Mouse (Mus musculus): Measurements from ENCODE around the gene Tspo2. TPM values are rescaled to one million over a fixed set of nuclear protein-coding genes. Genes with fewer than 3 reads are reported as not detected.

Tspo2 gene
- polyA plus RNA-seq, 1 experiment from 2014 or later = 1.8 TPM

DNA sequence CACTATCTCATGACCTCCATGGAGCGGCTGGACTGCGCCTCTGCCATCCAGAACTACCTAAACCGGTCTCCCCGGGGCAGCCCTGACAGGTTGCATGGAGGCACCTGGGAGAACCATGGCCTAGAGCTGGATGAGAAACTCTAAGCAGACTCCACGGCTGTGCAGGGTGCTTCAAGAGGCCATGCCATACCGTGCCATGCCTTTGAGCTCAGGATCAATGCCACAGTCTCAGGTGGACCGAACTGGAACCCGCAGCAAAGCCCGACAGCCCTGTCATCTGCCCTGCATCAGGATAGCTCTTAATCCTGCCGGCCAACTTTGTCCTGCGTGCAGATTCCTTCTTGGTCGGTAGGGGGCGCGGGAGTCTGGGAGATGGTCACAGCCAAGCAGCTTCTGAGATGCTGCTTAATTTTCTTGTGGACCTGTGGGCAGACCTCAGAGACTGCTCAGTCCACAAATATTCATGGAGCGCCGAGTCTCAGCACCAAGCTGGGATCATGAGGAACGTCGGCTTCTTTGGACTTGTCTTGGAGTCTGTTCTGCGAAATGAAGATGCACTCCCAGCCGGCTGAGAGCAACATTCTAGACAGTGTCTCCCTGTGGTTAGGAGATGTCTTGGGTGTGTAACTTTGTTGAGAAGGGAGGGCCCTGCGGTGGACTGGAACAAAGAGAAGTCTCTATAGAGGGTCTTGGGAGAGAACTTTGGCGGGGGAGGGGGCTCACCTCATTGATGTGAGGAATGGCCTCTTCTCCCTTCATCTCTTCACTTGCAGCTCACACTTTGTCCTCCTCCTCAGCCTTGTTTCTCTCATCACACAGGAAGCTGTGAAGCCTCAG is 16.3 kb upstream of the Tspo2 start:
- Histone ChIP-seq H3K36me3 (no peaks in the 10 kb centered on the region), H3K9ac (replicated peaks) (no peak overlapping the region), H3K4me3 (peak overlapping the region; percentile 12; the same call in 1 of the 2 replicates), H3K27ac (replicated peaks) (no peak overlapping the region), H3K27me3 (peaks cover 16% of the 10 kb centered on the region), H3K9me3 (0 out of 2 replicates have a peak, but pooled peaks cover 2% of the 10 kb centered on the region), H3K4me2 (replicated peaks) (peak overlapping the region; percentile 41), H3K4me1 (peaks cover 5% of the 10 kb centered on the region; the same call in 1 of the 2 replicates)
- 13% methylated on average over 22 of the region's 22 CpGs for WGBS
- peak; percentile 80 for ATAC-seq (ENCODE audit: low FRiP score, low read depth)

DNA sequence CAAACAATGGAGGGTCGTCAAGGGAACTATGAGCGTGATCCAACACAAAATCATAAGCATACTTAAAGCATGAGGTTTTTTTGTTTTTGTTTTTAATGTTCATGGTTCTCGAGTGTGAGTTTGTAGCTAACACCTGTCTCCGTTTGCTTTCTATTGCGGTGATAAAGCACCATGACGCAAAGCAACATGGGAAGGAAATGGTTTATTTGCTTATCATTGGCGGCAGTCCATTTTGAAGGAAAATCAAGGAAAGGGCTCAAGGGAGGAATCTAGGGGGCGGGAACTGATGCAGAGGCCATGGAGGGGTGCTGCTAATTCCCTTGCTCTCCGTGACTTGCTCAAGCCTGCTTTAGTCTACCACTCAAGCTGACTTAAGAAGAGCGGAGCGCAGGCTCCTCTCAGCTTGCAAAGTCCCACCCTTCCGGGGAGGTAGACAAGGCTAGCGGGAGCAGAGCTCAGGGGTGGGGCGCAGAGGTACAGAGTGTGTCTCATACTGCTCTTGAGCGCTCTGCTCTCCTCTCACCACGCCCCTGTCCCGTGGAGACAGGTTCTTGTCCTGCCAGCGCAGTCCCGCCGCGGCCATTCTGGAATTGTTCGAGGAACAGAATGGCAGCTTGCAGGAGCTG is 15.6 kb upstream of the Tspo2 start:
- no peaks in the 10 kb centered on the region for H3K36me3 ChIP-seq
- H3K4me2 ChIP-seq (replicated peaks) = peak overlapping the region; percentile 41
- H3K9me3 ChIP-seq = 0 out of 2 replicates have a peak, but pooled peaks cover 2% of the 10 kb centered on the region
- no peak overlapping the region for H3K27ac ChIP-seq (replicated peaks)
- peaks cover 5% of the 10 kb centered on the region; the same call in 1 of the 2 replicates for H3K4me1 ChIP-seq
- 36% methylated on average over 22 of the region's 22 CpGs for WGBS
- peak overlapping the region; percentile 12; the same call in 1 of the 2 replicates for H3K4me3 ChIP-seq
- no peak overlapping the region for H3K9ac ChIP-seq (replicated peaks)
- peaks cover 16% of the 10 kb centered on the region for H3K27me3 ChIP-seq
- ATAC-seq (ENCODE audit: low FRiP score, low read depth) = 0 out of 2 replicates have a peak, but pooled peaks have one; percentile 12

DNA sequence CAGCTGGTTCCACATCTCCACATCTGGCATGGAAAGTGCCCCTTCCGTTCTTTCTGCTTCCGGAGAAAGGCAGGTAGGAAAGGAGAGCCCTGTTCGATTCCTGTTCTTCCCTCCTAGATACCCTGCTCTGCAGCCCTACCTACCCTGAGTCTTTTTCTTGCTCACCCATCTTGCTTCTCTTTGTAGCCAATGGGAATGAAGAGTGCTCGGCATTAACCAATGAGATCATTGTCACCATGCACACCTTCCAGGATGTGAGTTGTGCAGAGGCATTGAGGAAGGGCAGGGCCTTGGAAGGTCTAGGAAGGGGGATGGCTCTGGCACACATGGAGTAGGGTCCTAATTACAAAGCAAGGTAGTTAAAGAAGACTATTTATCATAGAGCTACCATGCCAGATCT is 12.1 kb upstream of the Tspo2 start:
- Histone ChIP-seq H3K9ac (replicated peaks) (no peak overlapping the region), H3K27me3 (peaks cover 16% of the 10 kb centered on the region), H3K36me3 (no peaks in the 10 kb centered on the region), H3K4me3 (no peak overlapping the region), H3K9me3 (no peaks in the 10 kb centered on the region), H3K4me2 (replicated peaks) (no peak overlapping the region), H3K4me1 (peaks cover 5% of the 10 kb centered on the region; the same call in 1 of the 2 replicates), H3K27ac (replicated peaks) (no peak overlapping the region)
- no peak for ATAC-seq (ENCODE audit: low FRiP score, low read depth)
- 96% methylated on average over 4 of the region's 4 CpGs for WGBS

DNA sequence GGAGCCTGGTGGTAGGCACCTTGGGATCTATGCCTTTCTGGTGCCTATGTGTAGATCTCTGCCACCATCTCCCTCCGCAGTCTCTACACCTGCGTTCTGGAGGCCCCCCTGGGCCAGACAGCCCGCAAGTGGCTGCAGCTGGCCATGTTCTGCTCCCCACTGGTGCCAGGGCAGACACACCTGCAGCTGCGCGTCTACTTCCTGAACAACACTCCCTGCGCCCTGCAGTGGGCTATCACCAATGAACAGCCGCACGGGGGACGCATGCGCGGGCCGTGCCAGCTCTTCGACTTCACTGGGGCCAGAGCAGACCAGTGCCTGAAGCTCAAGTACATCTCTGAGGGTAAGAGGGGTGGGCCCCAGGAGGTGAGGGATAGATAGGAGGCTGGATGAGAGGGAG is 10.8 kb upstream of the Tspo2 start:
- Histone ChIP-seq H3K36me3 (no peaks in the 10 kb centered on the region), H3K4me3 (no peak overlapping the region), H3K4me2 (replicated peaks) (no peak overlapping the region), H3K4me1 (0 out of 2 replicates have a peak, but pooled peaks cover 1% of the 10 kb centered on the region), H3K9ac (replicated peaks) (no peak overlapping the region), H3K27ac (replicated peaks) (no peak overlapping the region), H3K9me3 (no peaks in the 10 kb centered on the region), H3K27me3 (peaks cover 12% of the 10 kb centered on the region)
- no peak for ATAC-seq (ENCODE audit: low FRiP score, low read depth)
- WGBS = 94% methylated on average over 13 of the region's 13 CpGs

DNA sequence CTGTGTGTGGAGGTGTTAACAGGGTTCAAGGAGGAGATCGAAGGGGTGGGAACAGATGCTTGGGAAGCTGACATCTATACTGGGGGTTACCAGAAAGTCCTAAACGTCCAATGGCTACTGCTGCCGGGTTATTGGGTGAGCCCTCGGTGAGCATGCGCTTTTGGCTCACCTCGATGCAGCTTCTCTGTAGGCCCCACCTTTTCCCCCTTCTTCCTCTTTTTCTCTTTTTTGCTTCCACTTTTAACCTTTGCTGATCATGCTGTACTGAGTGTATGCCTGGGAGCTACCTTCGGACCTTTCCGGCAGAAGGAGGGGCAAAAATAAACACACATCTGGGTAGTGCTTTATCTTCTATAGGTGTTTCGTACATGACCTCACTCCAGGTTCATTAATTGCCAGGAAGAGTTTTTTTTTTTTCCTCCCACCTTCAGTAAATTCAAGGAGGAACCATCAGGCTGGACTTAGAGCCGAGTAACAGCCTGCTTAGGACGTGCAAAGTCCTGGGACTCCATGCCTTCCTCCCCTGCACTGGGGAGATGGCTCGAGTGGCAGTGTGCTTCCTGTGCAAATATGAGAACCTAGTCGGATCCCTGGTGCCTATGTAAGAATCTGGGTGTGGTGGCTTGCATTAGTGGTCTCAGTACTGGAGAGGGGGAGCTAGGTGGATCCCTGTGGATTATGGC is 6.8 kb upstream of the Tspo2 start:
- H3K27me3 ChIP-seq = no peaks in the 10 kb centered on the region
- no peak for ATAC-seq (ENCODE audit: low FRiP score, low read depth)
- H3K9me3 ChIP-seq = no peaks in the 10 kb centered on the region
- H3K4me3 ChIP-seq = no peak overlapping the region
- H3K4me2 ChIP-seq (replicated peaks) = no peak overlapping the region
- no peaks in the 10 kb centered on the region for H3K4me1 ChIP-seq
- no peaks in the 10 kb centered on the region for H3K36me3 ChIP-seq
- WGBS = 83% methylated on average over 13 of the region's 13 CpGs
- H3K27ac ChIP-seq (replicated peaks) = no peak overlapping the region
- no peak overlapping the region for H3K9ac ChIP-seq (replicated peaks)

DNA sequence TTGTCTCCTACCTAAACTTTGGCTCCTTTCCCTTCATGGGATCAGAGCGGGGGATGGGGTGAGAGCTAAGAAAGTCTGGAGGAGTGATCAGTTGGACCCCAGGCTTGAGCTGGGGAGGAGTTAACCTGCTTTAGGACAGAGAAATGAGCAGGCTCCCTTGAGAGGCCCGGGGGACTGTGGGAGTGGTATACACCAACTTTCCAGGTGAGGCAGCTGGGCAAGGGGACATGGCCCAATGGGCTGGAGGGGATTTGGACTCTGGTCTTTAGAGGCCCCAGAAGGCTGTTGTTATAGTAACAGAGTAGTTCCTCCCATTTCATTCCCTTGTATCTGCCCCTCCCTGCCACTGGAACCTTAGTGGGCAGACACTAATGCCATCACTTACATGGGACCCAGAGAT is 4.6 kb upstream of the Tspo2 start:
- Histone ChIP-seq H3K9me3 (no peaks in the 10 kb centered on the region), H3K36me3 (no peaks in the 10 kb centered on the region), H3K27ac (replicated peaks) (no peak overlapping the region), H3K4me3 (no peak overlapping the region), H3K9ac (replicated peaks) (no peak overlapping the region), H3K4me2 (replicated peaks) (no peak overlapping the region), H3K27me3 (no peaks in the 10 kb centered on the region), H3K4me1 (peaks cover 4% of the 10 kb centered on the region; the same call in 1 of the 2 replicates)
- 86% methylated on average over 2 of the region's 2 CpGs for WGBS
- ATAC-seq (ENCODE audit: low FRiP score, low read depth) = no peak

DNA sequence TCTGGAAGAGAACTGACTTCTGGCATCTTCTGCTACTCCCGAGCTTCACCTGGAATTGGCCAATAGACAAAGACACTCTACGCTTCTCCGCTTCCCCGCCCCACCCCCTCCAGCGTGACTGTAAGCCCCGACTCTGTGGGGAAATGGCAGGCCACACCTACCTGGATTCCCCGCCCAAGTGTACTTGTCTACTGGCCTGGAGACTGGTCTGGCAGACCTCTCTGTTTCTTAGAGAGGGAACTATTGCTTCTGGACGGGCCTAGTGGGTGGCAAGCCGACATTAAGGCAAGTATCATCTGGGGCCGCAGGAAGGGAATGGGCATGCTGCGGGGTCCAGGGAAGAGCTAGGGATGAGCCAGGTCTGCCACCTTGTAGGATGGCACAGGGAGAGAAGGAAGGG is 3.4 kb upstream of the Tspo2 start, which contains the start of gene Unc5cl:
Gene Unc5cl (plus strand): TSS at position 214 of the 400 bp plus-strand sequence.
- 56% methylated on average over 11 of the region's 11 CpGs for WGBS
- H3K4me3 ChIP-seq = no peak within 1 kb of the TSS
- H3K27ac ChIP-seq (replicated peaks) = no peak within 1 kb of the TSS
- no peaks in the 10 kb centered on the region for H3K27me3 ChIP-seq
- no peaks in the 10 kb centered on the region for H3K9me3 ChIP-seq
- no peak within 1 kb of the TSS for H3K4me2 ChIP-seq (replicated peaks)
- H3K4me1 ChIP-seq = peaks cover 4% of the 10 kb centered on the region; the same call in 1 of the 2 replicates
- H3K9ac ChIP-seq (replicated peaks) = no peak within 1 kb of the TSS
- no peaks in the 10 kb centered on the region for H3K36me3 ChIP-seq
- ATAC-seq (ENCODE audit: low FRiP score, low read depth) = no peak

DNA sequence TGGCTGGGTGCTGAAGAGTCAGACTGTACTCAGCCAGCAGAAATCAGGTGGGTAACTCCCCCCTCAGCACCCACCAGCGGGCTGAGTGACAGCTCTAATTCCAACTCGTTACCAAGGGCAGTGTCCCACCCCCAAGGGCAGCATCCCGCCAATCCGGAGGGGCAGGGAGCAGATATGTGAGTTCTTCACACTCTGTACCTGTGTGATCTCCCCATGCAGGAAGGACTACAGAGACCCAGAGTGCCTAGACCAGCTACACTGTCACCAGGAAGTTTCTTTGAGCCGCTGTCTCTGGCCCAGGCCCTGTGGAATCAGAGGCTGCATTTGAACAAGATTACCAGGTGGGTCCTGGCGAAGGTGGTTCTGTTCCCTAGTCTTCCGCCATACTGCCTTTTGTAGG is 2.9 kb upstream of the Tspo2 start:
- ATAC-seq (ENCODE audit: low FRiP score, low read depth) = no peak
- 58% methylated on average over 7 of the region's 7 CpGs for WGBS
- H3K9me3 ChIP-seq = no peaks in the 10 kb centered on the region
- H3K9ac ChIP-seq (replicated peaks) = no peak overlapping the region
- no peak overlapping the region for H3K4me2 ChIP-seq (replicated peaks)
- H3K36me3 ChIP-seq = no peaks in the 10 kb centered on the region
- no peaks in the 10 kb centered on the region for H3K27me3 ChIP-seq
- H3K4me1 ChIP-seq = peaks cover 4% of the 10 kb centered on the region; the same call in 1 of the 2 replicates
- H3K27ac ChIP-seq (replicated peaks) = no peak overlapping the region
- no peak overlapping the region for H3K4me3 ChIP-seq

DNA sequence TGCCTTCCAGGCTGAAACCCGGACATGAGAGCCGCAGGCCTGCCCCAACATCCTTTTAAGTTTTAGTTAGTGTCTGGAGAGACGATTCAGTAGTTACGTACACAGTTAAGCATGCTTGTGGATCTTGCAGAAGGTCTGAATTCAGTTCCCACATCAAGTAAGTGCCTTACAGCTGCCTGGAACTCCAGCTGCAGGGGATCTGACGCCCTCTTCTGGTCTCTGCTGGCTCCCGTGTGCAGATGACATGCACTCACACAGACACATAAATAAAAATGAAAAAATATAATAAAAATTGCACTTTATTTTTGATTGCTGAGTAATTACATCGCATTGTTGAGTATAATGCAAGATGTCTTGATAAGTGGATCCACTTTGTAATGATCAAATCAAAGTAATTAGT is 2.2 kb upstream of the Tspo2 start:
- Histone ChIP-seq H3K9me3 (no peaks in the 10 kb centered on the region), H3K9ac (replicated peaks) (no peak overlapping the region), H3K27ac (replicated peaks) (no peak overlapping the region), H3K27me3 (no peaks in the 10 kb centered on the region), H3K36me3 (no peaks in the 10 kb centered on the region), H3K4me3 (no peak overlapping the region), H3K4me2 (replicated peaks) (no peak overlapping the region), H3K4me1 (peaks cover 4% of the 10 kb centered on the region; the same call in 1 of the 2 replicates)
- ATAC-seq (ENCODE audit: low FRiP score, low read depth) = no peak
- WGBS = 77% methylated on average over 7 of the region's 7 CpGs

DNA sequence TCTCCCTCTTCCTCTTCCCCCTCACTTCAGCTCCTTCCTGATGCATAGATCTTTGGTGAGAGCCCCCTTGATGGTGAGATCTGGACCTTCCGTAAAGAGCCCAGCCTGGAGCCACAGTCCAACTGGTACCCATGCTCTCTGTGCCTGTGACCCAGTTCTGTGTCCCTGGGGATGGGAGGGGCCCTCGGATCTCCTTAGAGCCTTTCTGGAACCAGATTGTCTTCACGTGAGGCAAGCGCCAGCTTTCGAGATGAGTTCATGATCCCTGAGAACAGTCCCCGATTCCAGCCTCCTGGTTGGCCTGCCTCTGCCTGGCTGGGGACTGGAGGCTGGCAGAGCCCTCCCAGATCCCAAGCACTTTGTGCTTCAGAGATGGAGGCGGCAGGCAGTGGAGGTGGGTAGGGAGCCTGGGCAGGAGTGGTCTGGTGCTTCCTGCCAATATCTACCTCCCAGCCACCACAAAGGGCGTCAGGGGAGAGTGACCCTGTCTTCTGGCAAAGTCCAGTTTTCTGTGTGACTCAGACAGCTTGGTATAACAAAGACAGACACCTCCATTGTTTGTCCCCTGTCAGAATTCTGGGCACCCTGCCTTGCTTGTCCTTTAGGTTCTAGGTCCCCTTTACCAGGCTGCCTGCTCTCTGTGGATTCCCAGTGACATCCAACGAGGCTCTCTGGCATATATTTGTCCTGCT is 577 bp upstream of the Tspo2 start:
- no peak overlapping the region for H3K4me2 ChIP-seq (replicated peaks)
- no peaks in the 10 kb centered on the region for H3K36me3 ChIP-seq
- H3K9me3 ChIP-seq = no peaks in the 10 kb centered on the region
- H3K27me3 ChIP-seq = no peaks in the 10 kb centered on the region; the same call in 1 of the 2 replicates
- WGBS = 74% methylated on average over 9 of the region's 9 CpGs
- peaks cover 4% of the 10 kb centered on the region; the same call in 1 of the 2 replicates for H3K4me1 ChIP-seq
- no peak overlapping the region for H3K4me3 ChIP-seq
- H3K9ac ChIP-seq (replicated peaks) = no peak overlapping the region
- H3K27ac ChIP-seq (replicated peaks) = no peak overlapping the region
- no peak for ATAC-seq (ENCODE audit: low FRiP score, low read depth)

DNA sequence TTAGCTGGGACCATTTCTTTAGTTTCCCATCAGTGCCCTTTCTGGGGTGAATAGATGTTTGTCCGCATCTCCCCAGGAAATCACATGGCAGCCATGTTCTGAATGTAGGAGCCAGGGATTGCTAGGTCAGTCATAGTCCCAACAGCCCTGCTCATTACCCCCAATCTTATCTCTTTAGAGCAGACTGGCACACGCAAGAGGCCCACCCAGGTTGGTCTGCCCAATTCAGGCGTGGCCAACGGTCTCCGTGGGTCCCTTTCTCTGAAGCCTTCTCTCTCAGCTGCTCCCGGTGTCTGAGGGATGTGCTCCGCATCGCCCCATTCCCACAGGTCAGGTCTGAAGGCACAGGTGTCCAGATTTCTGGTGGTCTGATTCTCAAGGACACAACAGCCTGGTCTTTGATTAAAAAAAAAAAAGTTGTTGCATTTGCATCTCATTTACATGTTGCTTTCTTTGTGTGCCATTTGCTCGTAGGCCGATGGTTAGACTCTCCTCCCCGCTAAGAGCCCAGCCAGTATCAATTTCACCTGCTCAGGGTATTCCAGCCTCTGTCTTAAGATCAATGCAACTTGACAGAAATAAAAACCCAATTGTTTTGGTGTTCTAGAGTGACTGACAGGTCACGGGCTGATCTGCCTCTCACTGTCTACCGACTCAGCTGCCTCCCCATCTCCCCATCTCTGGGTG is 513 bp downstream of the Tspo2 start:
- ATAC-seq (ENCODE audit: low FRiP score, low read depth) = no peak
- no peak overlapping the region for H3K4me2 ChIP-seq (replicated peaks)
- H3K4me3 ChIP-seq = no peak overlapping the region
- H3K9ac ChIP-seq (replicated peaks) = no peak overlapping the region
- H3K27ac ChIP-seq (replicated peaks) = no peak overlapping the region
- no peaks in the 10 kb centered on the region for H3K36me3 ChIP-seq
- peaks cover 4% of the 10 kb centered on the region; the same call in 1 of the 2 replicates for H3K4me1 ChIP-seq
- WGBS = 86% methylated on average over 13 of the region's 13 CpGs
- H3K27me3 ChIP-seq = no peaks in the 10 kb centered on the region; the same call in 1 of the 2 replicates
- no peaks in the 10 kb centered on the region for H3K9me3 ChIP-seq

All from midbrain, embryonic 12.5 days (tissue).